Mouse (Mus musculus): ENCODE results near the gene Mmachc.

The Mmachc gene

GRCm38 (mm10) chr4:116708201-116708764, at the start of gene Mmachc, which contains the start of gene Ccdc163:
Gene Mmachc (minus strand): TSS chr4:116708406.
Gene Ccdc163 (plus strand): TSS chr4:116708509.
- under 1% methylated on average over 29 of the region's 29 CpGs for WGBS

- 66% methylated on average over 2 of the region's 2 CpGs for WGBS
Measured at GRCm38 (mm10) chr4:116749750-116750149, 41.5 kb upstream of the Mmachc start.

GRCm38 (mm10) chr4:116738972-116739751, 31.0 kb upstream of the Mmachc start:
- 60% methylated on average over 9 of the region's 9 CpGs for WGBS

DNA sequence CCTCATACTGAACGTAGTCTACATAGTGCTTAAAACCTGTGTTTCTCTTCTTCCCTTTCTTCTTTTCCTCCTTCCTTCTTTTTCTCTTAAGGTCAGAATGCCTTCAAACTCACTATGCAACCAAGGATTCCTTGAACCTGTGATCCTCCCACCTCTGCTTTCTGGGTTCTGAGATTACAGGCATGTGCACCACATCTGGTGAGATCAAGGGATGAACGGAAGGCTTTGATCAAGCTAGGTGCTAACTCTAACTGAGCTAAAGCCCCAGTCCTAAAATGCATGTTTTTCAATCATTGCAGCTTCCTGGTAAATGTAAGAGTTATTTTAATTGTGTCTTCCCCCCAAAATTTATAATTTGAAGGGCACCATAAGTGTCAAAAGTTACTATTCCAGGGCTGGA, 26.8 kb upstream of the Mmachc start:
- 93% methylated on average over 2 of the region's 2 CpGs for WGBS

GRCm38 (mm10) chr4:116732355-116732754, 24.1 kb upstream of the Mmachc start:
- WGBS = 82% methylated on average over 5 of the region's 5 CpGs

GRCm38 (mm10) chr4:116731077-116731476, 22.9 kb upstream of the Mmachc start:
- 90% methylated on average over 9 of the region's 9 CpGs for WGBS

DNA sequence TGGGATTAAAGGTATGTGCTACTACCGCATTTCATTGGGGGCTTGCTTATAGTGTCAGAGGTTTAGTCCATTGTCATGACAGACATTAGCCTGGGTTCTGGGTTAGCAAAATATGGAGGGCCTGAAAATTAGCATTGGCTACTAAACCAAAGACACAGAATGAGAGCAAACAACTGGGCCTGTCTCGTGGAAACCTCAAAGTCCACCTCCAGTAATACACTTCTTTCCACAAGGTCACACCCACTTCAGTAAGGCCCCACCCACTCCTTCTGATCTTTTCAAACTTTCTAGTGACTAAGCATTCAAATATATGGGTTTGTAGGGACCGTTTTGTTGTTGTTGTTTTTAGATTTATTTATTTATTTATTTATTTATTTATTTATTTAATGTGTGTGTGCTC, 21.3 kb upstream of the Mmachc start:
- WGBS = 97% methylated on average over 3 of the region's 3 CpGs

DNA sequence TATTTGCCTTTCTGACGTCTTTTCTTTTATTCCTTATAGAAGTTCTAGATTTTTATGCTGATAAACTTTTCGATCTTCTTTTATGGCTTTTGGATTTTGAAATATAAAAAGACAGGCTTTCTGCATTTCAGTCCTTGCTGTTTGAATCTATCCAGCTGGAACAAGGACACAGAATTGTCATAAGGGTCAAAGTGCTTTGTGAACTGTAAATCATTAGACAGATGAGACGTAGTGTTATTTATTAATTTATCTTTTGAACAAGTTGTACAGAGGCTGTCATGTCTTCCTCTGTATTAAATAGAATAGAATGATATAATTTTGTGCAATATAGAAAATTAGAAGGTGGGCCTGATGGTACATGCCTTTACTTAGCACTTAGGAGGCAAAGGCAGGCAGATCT, 19.2 kb upstream of the Mmachc start:
- WGBS = 89% methylated on average over 3 of the region's 3 CpGs

DNA sequence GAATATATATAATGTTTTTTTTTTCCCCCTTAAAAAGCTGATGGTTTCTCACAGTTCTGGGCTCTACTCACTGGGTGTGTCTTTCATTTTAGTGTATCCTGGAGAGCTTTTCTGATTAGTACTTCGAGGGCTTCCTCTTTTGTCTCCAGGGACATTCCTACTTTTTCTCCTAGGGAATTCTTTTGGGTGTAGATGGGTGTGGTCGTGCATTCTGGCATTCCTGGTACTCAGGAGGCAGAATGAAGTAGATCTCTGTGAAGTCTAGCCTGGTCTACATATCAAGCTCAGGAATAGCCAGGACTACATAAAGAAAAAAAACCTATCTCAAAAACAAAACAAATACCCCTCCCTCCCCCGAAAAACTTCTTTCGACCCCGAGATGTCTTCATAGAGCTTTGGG, 17.2 kb upstream of the Mmachc start:
- WGBS = 88% methylated on average over 5 of the region's 5 CpGs

- 66% methylated on average over 7 of the region's 7 CpGs for WGBS
Measured at GRCm38 (mm10) chr4:116722230-116722629, 14.0 kb upstream of the Mmachc start.

DNA sequence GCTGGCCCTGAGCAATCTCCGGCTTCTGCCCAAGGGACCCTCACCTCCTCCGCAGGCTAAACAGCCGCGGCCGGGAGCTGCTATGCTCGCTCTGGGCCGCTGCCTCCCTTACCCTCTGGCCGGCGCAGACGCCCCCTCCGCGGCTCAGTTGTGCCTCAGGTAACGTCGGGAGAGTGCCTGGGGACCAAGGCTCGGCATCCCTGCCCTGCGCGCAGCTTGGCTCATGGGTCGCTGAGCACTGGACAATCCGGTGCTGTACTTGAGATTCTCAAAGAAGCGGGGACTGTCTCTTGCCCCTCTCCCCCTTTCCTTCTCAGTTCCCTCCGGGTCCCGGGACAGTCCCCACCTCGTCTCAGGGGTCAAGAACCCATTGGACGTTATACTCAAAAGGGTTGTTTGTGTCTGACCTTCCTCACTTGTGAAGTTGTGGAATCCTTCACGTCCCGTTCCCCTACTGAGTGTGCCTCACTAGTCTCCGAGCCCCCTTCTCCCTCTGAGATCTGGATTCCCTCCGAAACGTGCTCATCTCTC, 13.0 kb upstream of the Mmachc start:
- under 1% methylated on average over 29 of the region's 29 CpGs for WGBS

GRCm38 (mm10) chr4:116720343-116721097, 12.3 kb upstream of the Mmachc start, which contains the start of gene Tesk2:
Gene Tesk2 (plus strand): TSS chr4:116720948.
- under 1% methylated on average over 34 of the region's 34 CpGs for WGBS

DNA sequence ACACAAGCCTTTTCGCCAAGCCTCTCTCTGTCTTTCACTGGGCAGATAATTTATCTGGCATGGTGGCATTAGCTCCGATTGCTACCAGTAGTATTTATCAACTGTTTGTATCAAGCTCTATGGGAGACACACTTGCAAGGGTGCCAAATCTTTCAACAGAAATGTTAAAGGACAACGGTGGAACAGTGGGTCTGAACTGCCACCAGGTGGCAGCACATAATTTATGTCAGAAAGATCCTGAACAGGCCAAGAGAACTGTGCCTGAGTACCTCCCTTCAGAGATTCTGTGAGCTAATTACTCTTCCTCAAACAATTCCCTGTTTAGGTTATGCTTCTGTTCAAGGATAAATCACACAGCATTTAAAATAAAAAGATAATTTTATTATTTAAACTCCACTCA, 11.2 kb upstream of the Mmachc start:
- 18% methylated on average over 3 of the region's 3 CpGs for WGBS

DNA sequence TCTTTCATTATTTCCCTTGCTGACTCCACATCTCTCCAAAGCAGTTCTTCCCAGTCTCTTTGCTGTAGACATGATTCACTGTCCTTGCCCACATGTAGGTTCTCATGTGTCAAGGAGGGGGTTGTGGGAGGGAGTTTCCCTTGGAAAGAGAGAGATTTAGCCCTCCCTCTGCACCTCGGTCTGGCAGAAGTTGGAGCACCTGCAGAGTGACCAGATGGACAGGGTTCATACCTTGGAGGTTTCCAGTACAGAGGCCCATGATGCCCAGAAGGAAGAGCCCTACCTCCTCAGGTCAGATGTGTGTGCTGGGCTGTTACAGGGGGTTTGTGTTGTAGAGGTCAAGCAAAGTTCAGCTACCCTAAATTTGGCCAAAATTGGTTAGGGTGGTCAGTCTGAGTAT, 4.3 kb upstream of the Mmachc start:
- WGBS = 89% methylated on average over 1 of the region's 1 CpGs

DNA sequence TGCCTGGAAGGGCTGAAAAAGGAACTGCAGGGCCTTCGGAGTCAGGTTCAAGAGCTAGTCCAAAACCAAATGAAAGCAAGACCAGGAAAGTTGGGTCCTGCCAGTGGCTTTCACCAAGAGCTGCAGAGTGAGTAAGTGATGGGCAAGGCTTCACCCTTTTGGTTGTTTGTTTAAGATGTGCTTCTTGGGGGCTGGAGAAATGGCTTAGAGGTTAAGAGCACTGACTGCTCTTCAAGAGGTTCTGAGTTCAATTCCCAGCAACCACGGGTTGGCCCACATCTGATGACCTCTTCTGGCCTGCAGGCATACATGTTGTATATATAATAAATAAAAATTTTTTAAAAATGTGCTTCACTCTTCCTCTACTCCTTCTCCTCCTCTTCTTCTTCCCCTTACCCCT, 1.9 kb upstream of the Mmachc start:
- WGBS = 95% methylated on average over 2 of the region's 2 CpGs

DNA sequence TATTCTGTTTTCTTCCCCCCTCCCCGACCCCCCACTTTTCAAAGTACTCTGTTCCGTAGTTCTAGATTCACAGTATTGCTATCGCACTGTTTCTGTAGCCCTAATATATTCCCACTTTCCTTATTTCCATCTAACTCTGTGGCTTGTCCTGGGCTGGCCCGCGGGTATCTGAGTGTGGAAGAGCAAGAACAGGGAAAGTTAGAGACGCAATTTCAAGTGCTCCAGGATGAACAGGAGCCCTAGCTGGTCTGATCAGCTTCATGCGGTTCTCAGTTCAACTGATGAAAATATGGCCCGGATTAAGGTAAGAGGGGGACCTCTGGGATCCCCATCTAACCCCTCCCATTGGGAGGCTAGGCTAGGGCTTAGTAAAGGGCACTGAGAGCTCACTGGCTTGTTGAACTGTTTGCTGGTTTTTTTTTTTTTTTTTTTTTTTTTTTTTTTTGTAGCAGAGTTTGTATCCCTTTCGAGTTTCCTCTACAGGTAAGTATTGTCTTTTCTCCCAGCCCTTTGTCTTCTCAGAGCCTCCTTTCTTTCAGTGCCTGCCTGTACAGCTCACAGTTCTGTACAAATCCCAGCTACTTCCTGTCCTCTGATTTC, 685 bp upstream of the Mmachc start:
- 3% methylated on average over 9 of the region's 9 CpGs for WGBS

- 5% methylated on average over 9 of the region's 9 CpGs for WGBS
Measured at GRCm38 (mm10) chr4:116707666-116708065, 540 bp downstream of the Mmachc start.

- WGBS = 38% methylated on average over 6 of the region's 6 CpGs
Measured at GRCm38 (mm10) chr4:116703804-116704203, 4.4 kb downstream of the Mmachc start.

DNA sequence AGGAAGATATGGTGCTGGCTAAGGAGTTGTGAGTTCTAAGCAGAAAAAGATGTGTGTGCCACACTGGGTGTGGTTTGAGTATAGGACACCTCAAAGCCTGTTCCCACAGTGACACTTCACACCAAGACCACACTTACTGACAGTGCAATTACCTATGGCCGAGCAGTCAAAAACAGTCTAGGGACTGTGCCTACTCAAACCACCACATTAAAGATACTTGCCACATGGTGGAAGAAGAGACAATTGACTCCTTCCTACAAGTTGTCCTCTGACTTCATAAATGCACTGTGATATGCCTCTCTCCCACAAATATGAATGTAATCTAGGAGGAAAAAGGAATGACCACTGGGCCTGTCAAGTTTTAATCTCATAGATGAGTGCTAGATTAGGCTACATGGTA, 7.2 kb downstream of the Mmachc start:
- 77% methylated on average over 1 of the region's 1 CpGs for WGBS

GRCm38 (mm10) chr4:116698693-116699342, 9.4 kb downstream of the Mmachc start:
- 45% methylated on average over 2 of the region's 2 CpGs for WGBS

- 73% methylated on average over 2 of the region's 2 CpGs for WGBS
Measured at GRCm38 (mm10) chr4:116693785-116694184, 14.4 kb downstream of the Mmachc start.

All from cerebral cortex, adult 2 months (tissue).